Comparison of ENCODE assay signal across 7 mouse cellular contexts in the genomic region with DNA sequence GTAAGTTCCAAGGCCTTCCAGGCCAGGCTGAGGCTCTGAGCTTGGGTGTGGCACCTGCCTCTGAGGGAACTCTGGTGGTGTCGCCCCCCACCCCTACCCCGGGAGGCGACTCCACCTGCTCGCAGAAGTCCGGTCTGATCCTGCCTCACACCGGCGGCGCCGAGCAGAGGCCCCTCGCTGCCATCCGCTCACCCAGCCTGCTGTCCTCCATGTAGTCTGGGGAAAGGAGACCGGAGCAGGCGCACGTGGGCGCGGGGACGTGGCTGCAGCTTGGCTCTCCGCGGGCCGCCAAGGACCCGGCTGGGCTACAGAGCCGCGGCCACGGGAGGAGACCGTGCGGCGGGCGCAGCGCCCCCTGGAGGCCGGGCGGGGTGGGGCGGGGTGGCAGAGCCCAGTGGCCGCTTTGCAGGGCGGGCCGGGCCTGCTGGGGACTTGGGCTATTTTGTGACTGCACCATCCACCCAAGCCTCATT. TPM values are rescaled to one million over a fixed set of nuclear protein-coding genes. Genes with fewer than 3 reads are reported as not detected.
DNase-seq lines count a peak whose midpoint lies in the region; ATAC-seq and TF ChIP-seq lines count a peak whose summit lies in the region.

No protein-coding gene starts in this region.

- peak overlapping the region; percentile 78 for H3K4me2 ChIP-seq in heart, embryonic 14.5 days (ENCODE audit: low read length)
- peak overlapping the region; percentile 48 for H3K4me2 ChIP-seq in stomach, postnatal 0 days (replicated peaks; ENCODE audit: low read depth)

- TF ChIP-seq EP300 in stomach, postnatal 0 days (optimal IDR thresholded peaks at IDR 0.05): no peak

- peak; percentile 75 for TF ChIP-seq CTCF in stomach, postnatal 0 days (IDR thresholded peaks at IDR 0.05; ENCODE audit: low read depth)

- H3K9ac ChIP-seq in heart, embryonic 14.5 days (ENCODE audit: low read length): peak overlapping the region; percentile 59
- H3K9ac ChIP-seq in stomach, postnatal 0 days (ENCODE audit: low read length): no peak overlapping the region

- H3K27ac ChIP-seq in heart, embryonic 14.5 days (replicated peaks in 1 of 2; ENCODE audit: control insufficient read depth in 1 of 2, insufficient read depth in 1 of 2, low read depth in 2 of 2, low read length in 2 of 2): no peak overlapping the region
- peak overlapping the region; percentile 46; the same call in 1 of the 2 replicates for H3K27ac ChIP-seq in limb, embryonic 10.5 days
- no peak overlapping the region; the same call in 1 of the 2 replicates for H3K27ac ChIP-seq in midbrain, embryonic 10.5 days (replicated peaks)
- no peak overlapping the region for H3K27ac ChIP-seq in stomach, postnatal 0 days (replicated peaks)

- peak overlapping the region; percentile 30 to 43 for H3K4me3 ChIP-seq in heart, embryonic 14.5 days (ENCODE audit: control insufficient read depth in 1 of 2, insufficient read depth in 1 of 2, low read depth in 1 of 2, low read length in 2 of 2)
- peak overlapping the region; percentile 51 for H3K4me3 ChIP-seq in limb, embryonic 10.5 days
- H3K4me3 ChIP-seq in midbrain, embryonic 10.5 days: peak overlapping the region; percentile 45
- peak overlapping the region; percentile 20; the same call in 1 of the 2 replicates for H3K4me3 ChIP-seq in stomach, postnatal 0 days (ENCODE audit: low read depth, low read length)

- WGBS in heart, embryonic 14.5 days: under 1% methylated on average over 34 of the region's 35 CpGs
- WGBS in limb, embryonic 10.5 days: 1% methylated on average over 35 of the region's 35 CpGs
- WGBS in midbrain, embryonic 10.5 days: 1% methylated on average over 35 of the region's 35 CpGs
- WGBS in stomach, postnatal 0 days: 2% methylated on average over 29 of the region's 35 CpGs

- peaks cover 0 to 7% of the 10 kb centered on the region in 2 experiments; a peak in 2 of 4 replicates for H3K4me1 ChIP-seq in heart, embryonic 14.5 days (ENCODE audit: control insufficient read depth in 2 of 2, insufficient read depth in 2 of 2, low read length in 2 of 2)
- H3K4me1 ChIP-seq in limb, embryonic 10.5 days: peaks cover 20% of the 10 kb centered on the region
- peaks cover 33% of the 10 kb centered on the region for H3K4me1 ChIP-seq in midbrain, embryonic 10.5 days
- H3K4me1 ChIP-seq in stomach, postnatal 0 days (replicated peaks; ENCODE audit: control insufficient read depth, insufficient read depth): no peaks in the 10 kb centered on the region

- no peak for ATAC-seq in heart, embryonic 14.5 days (ENCODE audit: insufficient number of reproducible peaks, insufficient read depth, low FRiP score, low read depth)
- peak; percentile 79 for ATAC-seq in stomach, postnatal 0 days (ENCODE audit: low FRiP score, low TSS enrichment)

- peak; percentile 59 to 67 for DNase-seq in B cell, adult 2 months
- DNase-seq in CD8-positive naive resting alpha-beta T cell, adult 2 months (ENCODE audit: low read depth in 2 of 2, low spot score in 2 of 2): peak; percentile 13 to 18
- DNase-seq in embryo, embryonic 10.5 days (ENCODE audit: low spot score): peak; percentile 80
- peak; percentile 91 for DNase-seq in limb, embryonic 10.5 days (ENCODE audit: low spot score)
- DNase-seq in midbrain, embryonic 10.5 days (ENCODE audit: low spot score): peak; percentile 80
- DNase-seq in stomach, postnatal 0 days (ENCODE audit: low spot score): peak; percentile 82

- H3K27me3 ChIP-seq in heart, embryonic 14.5 days (ENCODE audit: control insufficient read depth, insufficient read depth, low read length): peaks cover 85% of the 10 kb centered on the region
- H3K27me3 ChIP-seq in limb, embryonic 10.5 days (ENCODE audit: low read depth, poor library complexity, severe bottlenecking): peaks cover 100% of the 10 kb centered on the region
- H3K27me3 ChIP-seq in midbrain, embryonic 10.5 days (ENCODE audit: low read depth, poor library complexity, severe bottlenecking): peaks cover 100% of the 10 kb centered on the region
- H3K27me3 ChIP-seq in stomach, postnatal 0 days (ENCODE audit: control insufficient read depth, insufficient read depth, low read length): peaks cover 19% of the 10 kb centered on the region; the same call in 1 of the 2 replicates

- no peaks in the 10 kb centered on the region for H3K9me3 ChIP-seq in heart, embryonic 14.5 days (ENCODE audit: control insufficient read depth, low read length)
- no peaks in the 10 kb centered on the region for H3K9me3 ChIP-seq in limb, embryonic 10.5 days (replicated peaks)
- H3K9me3 ChIP-seq in midbrain, embryonic 10.5 days (replicated peaks): no peaks in the 10 kb centered on the region
- no peaks in the 10 kb centered on the region for H3K9me3 ChIP-seq in stomach, postnatal 0 days (ENCODE audit: control insufficient read depth, low read length)

- no peaks in the 10 kb centered on the region for H3K36me3 ChIP-seq in heart, embryonic 14.5 days (ENCODE audit: control insufficient read depth, insufficient read depth, low read length)
- H3K36me3 ChIP-seq in limb, embryonic 10.5 days: no peaks in the 10 kb centered on the region
- H3K36me3 ChIP-seq in midbrain, embryonic 10.5 days: no peaks in the 10 kb centered on the region
- H3K36me3 ChIP-seq in stomach, postnatal 0 days (ENCODE audit: control insufficient read depth, insufficient read depth, low read length): no peaks in the 10 kb centered on the region

RNA-seq across cellular contexts. Expression of a gene that starts 6.9 kb away (rescaled TPM):
- not detected in 2 replicates for polyA plus RNA-seq in heart, embryonic 14.5 days (2014; fragmentation: Nextera tagmentation; extraction: Ambion mirVana)
- polyA plus RNA-seq in limb, embryonic 10.5 days (2016; fragmentation: Nextera tagmentation; extraction: Ambion mirVana): not detected in 2 replicates
- polyA plus RNA-seq in midbrain, embryonic 10.5 days (2016; fragmentation: Nextera tagmentation; extraction: Ambion mirVana): 0.77 and 1.5 TPM in 2 replicates
- polyA plus RNA-seq in stomach, postnatal 0 days (2015; fragmentation: Nextera tagmentation; extraction: Ambion mirVana): not detected in 2 replicates

Comparison
In these comparisons a context has a peak if more than half of its experiments do, and no peak if none do; other contexts are left out.
1. DNase-seq: peak in every context shown above with its lines; median percentile 91 in limb, embryonic 10.5 days; 82 in stomach, postnatal 0 days; 80 in embryo, embryonic 10.5 days; 80 in midbrain, embryonic 10.5 days; 63 in B cell, adult 2 months; 16 in CD8-positive naive resting alpha-beta T cell, adult 2 months.